Mouse (Mus musculus) cerebellum, adult 2 months (tissue): ENCODE measurements at regions not wholly inside any gene's neighbourhood (a gene's known extent, or its start where the extent isn't known, plus 50 kb on each side); places are given as distances from the start of the nearest gene placed in this dataset.

Experiments used
- CTCF ChIP-seq: fragments of 200-500 bp; IDR thresholded peaks from 2 replicates; pipeline ENCODE4 v1.5.1; 2011; ENCODE audit warnings: low read depth, mild to moderate bottlenecking, control low read depth, low read length, moderate library complexity, borderline replicate concordance; ENCODE audit not compliant: insufficient read depth
- POLR2A ChIP-seq: fragments of 200-500 bp; IDR thresholded peaks from 2 replicates; pipeline ENCODE4 v1.6.1; 2011; ENCODE audit warnings: low read length, control low read depth, borderline replicate concordance; ENCODE audit not compliant: insufficient read depth

- TF ChIP-seq POLR2A (no peak), CTCF (no peak)
Measured at GRCm38 (mm10) chr7:119384670-119385241, 74.3 kb downstream of the Gp2 start.
